Mouse (Mus musculus) midbrain, embryonic 16.5 days (tissue): ENCODE data around the gene Lgals4. TPM values are rescaled to one million over a fixed set of nuclear protein-coding genes. Genes with fewer than 3 reads are reported as not detected.

Experiments used
- ATAC-seq: fragments of 200-750 bp; cut with Nextera tagmentation; 2 replicates; pipeline ENCODE4 v1.8.0; 2017; ENCODE audit warnings: moderate TSS enrichment
- H3K27ac ChIP-seq: fragments of 300-500 bp; sonication (generic); 2 replicates; pipeline ENCODE4 v1.5.1; 2014; ENCODE audit warnings: mild to moderate bottlenecking, low read length, mixed read lengths
- H3K27me3 ChIP-seq: fragments of 300-500 bp; sonication (generic); 2 replicates; pipeline ENCODE4 v1.6.1; 2014; ENCODE audit warnings: low read depth, low read length, mixed read lengths; ENCODE audit not compliant: control insufficient read depth, insufficient read depth
- H3K36me3 ChIP-seq: fragments of 300-500 bp; sonication (generic); 2 replicates; pipeline ENCODE4 v1.6.1; 2014; ENCODE audit warnings: mild to moderate bottlenecking, low read length, moderate library complexity, mixed read lengths; ENCODE audit not compliant: control insufficient read depth, insufficient read depth
- H3K4me1 ChIP-seq: fragments of 300-500 bp; sonication (generic); 2 replicates; pipeline ENCODE4 v1.6.1; 2014; ENCODE audit warnings: mild to moderate bottlenecking, low read length, mixed read lengths; ENCODE audit not compliant: control insufficient read depth, insufficient read depth
- H3K4me2 ChIP-seq: fragments of 300-500 bp; sonication (generic); 2 replicates; pipeline ENCODE4 v1.6.1; 2014; ENCODE audit warnings: mild to moderate bottlenecking, low read length, mixed read lengths
- H3K4me3 ChIP-seq: fragments of 300-500 bp; sonication (generic); 2 replicates; pipeline ENCODE4 v1.5.1; 2014; ENCODE audit warnings: low read depth, mild to moderate bottlenecking, low read length, moderate library complexity, mixed read lengths
- H3K9ac ChIP-seq: fragments of 300-500 bp; sonication (generic); 2 replicates; pipeline ENCODE4 v1.6.1; 2014; ENCODE audit warnings: low read depth, low read length, mixed read lengths
- H3K9me3 ChIP-seq: fragments of 300-500 bp; sonication (generic); replicated peaks from 2 replicates; pipeline ENCODE4 v1.6.1; 2014; ENCODE audit warnings: mild to moderate bottlenecking, low read length, mixed read lengths; ENCODE audit not compliant: control insufficient read depth, poor library complexity, severe bottlenecking
- whole genome bisulfite sequencing: fragments of 180-500 bp; shearing (Covaris S2); extraction: QIAGEN DNeasy Blood & Tissue Kit; methylation state at CpG from one replicate; pipeline ENCODE4 v1.1.7; 2014; 5-methylcytosine and 5-hydroxymethylcytosine counted together
- polyA plus RNA-seq: library from polyadenylated mRNA; unstranded; fragments of >200 nt; fragmentation: Nextera tagmentation; extraction: Ambion mirVana; gene quantifications from 2 replicates; pipeline ENCODE4 v1.2.1, GENCODE M21; 2015

Lgals4 gene
- polyA plus RNA-seq, 1 experiment from 2014 or later: 5.9 TPM

DNA sequence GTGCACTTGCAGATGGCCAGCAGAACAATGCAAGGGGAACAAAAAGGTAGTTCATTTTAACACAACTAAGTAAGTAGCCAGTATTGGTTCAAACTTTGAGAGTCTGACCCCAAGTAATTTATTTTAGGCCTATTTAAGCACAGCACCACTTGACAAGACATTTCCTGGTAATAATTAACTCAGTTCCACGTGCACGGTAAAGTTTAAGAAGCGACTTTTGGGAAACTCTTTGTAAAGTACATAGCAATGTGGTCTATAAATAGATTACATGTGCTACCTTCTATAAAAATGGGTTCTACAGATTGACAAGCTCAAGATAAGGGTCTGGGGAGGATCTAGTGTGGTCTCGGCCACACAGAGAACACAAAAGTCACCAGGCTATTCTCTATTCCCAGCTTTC is 29.9 kb upstream of the Lgals4 start:
- Histone ChIP-seq H3K9ac (no peak overlapping the region), H3K4me1 (peaks cover 7% of the 10 kb centered on the region), H3K4me2 (no peak overlapping the region), H3K27me3 (no peaks in the 10 kb centered on the region), H3K27ac (no peak overlapping the region), H3K9me3 (no peaks in the 10 kb centered on the region), H3K36me3 (no peaks in the 10 kb centered on the region), H3K4me3 (no peak overlapping the region)
- ATAC-seq: no peak
- 74% methylated on average over 4 of the region's 4 CpGs for WGBS

DNA sequence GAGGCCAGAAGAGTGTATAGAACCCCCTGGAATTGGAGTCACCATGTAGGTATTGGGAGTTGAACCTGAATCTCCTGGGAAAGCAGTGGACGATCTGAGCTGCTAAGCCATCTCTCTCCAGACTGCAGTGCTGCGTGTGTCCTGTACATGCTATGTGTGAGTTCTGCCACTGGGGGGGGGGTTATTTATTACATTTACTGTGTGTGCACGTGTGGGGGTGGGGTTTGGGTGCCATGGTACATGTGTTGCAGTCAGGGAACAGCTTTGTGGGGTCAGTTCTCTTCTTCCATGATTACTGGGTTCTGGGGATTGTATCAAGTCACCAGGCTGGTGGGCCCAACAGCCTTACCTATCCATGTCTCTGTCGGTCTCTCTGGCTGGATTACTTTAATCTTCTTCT is 26.8 kb upstream of the Lgals4 start:
- Histone ChIP-seq H3K9ac (no peak overlapping the region), H3K4me2 (no peak overlapping the region), H3K9me3 (no peaks in the 10 kb centered on the region), H3K4me1 (peaks cover 11% of the 10 kb centered on the region), H3K27ac (no peak overlapping the region), H3K36me3 (no peaks in the 10 kb centered on the region), H3K27me3 (no peaks in the 10 kb centered on the region), H3K4me3 (no peak overlapping the region)
- no peak for ATAC-seq
- WGBS: 69% methylated on average over 4 of the region's 4 CpGs

DNA sequence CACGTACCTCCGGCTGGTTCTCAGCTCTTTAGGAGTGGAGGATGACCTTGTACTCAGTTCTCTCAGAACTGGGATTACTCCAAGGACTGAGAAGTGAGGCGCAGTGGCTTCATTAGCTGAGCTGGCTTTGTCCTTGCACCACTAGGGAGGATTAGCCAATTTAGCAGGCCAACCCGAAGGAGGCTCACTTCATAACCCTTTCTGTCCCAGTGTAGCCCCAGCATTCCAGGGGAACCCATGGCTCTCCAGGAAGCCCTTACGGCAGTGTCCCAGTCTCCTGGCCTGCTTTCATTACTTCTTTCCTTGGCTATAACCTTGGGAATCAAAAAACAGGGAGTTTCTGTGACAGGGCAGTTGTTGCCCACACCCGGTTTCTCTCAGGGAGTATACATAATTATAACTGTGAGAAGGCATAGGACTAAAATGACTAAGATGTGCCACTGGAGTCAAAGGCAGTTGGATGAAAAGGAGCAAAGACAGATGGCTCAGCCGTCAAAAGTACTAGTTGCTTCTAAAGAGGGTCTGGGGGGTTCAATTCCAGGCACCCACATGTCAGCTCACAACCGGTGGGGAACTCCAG is 25.9 kb upstream of the Lgals4 start:
- Histone ChIP-seq H3K27me3 (no peaks in the 10 kb centered on the region), H3K36me3 (no peaks in the 10 kb centered on the region), H3K4me1 (peaks cover 20% of the 10 kb centered on the region), H3K9ac (peak overlapping the region; percentile 85), H3K27ac (peak overlapping the region; percentile 98), H3K9me3 (no peaks in the 10 kb centered on the region), H3K4me2 (peak overlapping the region; percentile 96), H3K4me3 (peak overlapping the region; percentile 71)
- WGBS: 15% methylated on average over 6 of the region's 8 CpGs
- ATAC-seq: no peak

- WGBS: 3% methylated on average over 35 of the region's 35 CpGs
- peak within 1 kb of the TSS; percentile 96 for H3K4me2 ChIP-seq
- peak; percentile 0; the same call in 1 of the 2 replicates for ATAC-seq
These were observed 25.3 kb upstream of the Lgals4 start, which contains the start of gene Hnrnpl for GRCm38 (mm10) chr7:28808221-28808941. TSS of gene Hnrnpl (plus strand) at chr7:28808541.

DNA sequence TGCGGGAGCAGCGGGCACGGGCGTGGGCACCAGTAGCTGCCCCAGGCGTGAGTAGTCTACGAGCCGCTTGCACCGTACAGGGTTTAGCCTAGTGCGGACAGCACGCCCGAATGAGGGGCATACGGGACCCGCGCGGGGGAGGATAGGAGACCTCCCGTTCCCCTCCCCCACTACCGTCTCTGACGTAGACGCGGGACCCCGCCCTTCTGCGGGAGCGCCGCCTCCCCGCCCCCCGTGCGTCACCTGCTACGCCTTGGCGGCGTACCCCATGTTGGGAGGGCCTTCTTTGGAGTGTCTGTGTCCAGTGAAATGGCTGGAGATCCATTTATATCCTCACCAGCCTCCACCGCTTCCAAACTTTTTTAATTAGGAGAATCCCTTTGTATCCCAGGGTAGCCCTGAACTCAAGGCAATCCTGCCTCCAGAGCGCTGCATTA is 24.7 kb upstream of the Lgals4 start:
- Histone ChIP-seq H3K9me3 (no peaks in the 10 kb centered on the region), H3K36me3 (peaks cover 9% of the 10 kb centered on the region), H3K4me3 (peak overlapping the region; percentile 71), H3K9ac (peak overlapping the region; percentile 85), H3K27me3 (no peaks in the 10 kb centered on the region), H3K4me2 (peak overlapping the region; percentile 96), H3K4me1 (peaks cover 29% of the 10 kb centered on the region), H3K27ac (peak overlapping the region; percentile 98)
- WGBS: 0% methylated on average over 24 of the region's 32 CpGs
- ATAC-seq: peak; percentile 49

More at GRCm38 (mm10) chr7:28808221-28808941, 25.3 kb upstream of the Lgals4 start, which contains the start of gene Hnrnpl:
- H3K9ac ChIP-seq: peak within 1 kb of the TSS; percentile 85
- H3K36me3 ChIP-seq: peaks cover 3% of the 10 kb centered on the region
- H3K9me3 ChIP-seq: no peaks in the 10 kb centered on the region
- H3K27me3 ChIP-seq: no peaks in the 10 kb centered on the region
- peak within 1 kb of the TSS; percentile 98 for H3K27ac ChIP-seq
- H3K4me1 ChIP-seq: peaks cover 26% of the 10 kb centered on the region
- peak within 1 kb of the TSS; percentile 71 for H3K4me3 ChIP-seq

- peak overlapping the region; percentile 96 for H3K4me2 ChIP-seq
- H3K27ac ChIP-seq: peak overlapping the region; percentile 98
- H3K4me3 ChIP-seq: peak overlapping the region; percentile 71
- no peaks in the 10 kb centered on the region for H3K9me3 ChIP-seq
- peak; percentile 39 for ATAC-seq
- H3K4me1 ChIP-seq: peaks cover 29% of the 10 kb centered on the region
- H3K27me3 ChIP-seq: no peaks in the 10 kb centered on the region
- peak overlapping the region; percentile 85 for H3K9ac ChIP-seq
- under 1% methylated on average over 35 of the region's 35 CpGs for WGBS
- peaks cover 14% of the 10 kb centered on the region for H3K36me3 ChIP-seq
These were observed 24.1 kb upstream of the Lgals4 start for GRCm38 (mm10) chr7:28809401-28810089.

DNA sequence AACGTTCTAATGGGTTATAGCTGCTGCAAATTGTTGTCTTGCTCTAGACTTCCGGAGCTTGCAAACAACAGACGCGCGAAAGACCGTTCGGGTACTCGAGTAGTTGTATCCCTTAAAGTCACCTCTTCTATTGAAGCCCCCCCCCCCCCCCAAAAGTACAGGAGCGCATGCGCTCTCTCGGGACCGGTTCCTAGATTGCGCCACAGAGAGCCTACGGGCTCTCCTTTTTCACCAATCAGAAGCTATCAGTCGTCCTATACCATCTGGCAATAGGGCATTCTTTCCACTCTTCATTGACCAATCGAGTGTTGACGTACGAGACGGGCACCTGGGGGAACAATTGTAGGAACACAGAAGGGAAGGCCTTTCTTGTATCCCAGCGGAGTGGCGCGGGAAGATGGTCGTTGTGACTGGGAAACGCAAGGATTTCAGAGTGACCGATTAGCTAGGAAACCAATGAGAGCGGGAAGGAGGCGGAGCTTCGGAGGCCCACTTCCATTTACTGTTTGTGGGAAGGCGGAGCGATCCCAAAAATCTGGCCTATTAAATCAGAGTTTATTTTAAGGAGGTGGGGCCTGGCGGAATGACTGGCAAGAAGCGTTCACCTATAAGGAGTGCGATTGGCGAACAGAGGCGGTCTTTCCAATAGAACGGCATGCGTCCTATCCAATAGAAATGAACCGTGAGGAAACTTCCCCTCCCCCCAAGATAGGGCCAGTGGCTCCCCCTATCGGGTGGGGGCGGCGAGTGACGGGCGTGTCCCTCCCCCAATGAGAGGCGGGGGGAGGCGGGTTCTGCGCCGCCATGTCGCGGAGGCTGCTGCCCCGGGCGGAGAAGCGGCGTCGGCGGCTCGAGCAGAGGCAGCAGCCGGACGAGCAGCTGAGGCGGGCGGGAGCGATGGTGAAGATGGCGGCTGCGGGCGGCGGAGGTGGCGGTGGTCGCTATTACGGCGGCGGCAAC is 23.3 kb upstream of the Lgals4 start:
- H3K36me3 ChIP-seq: peaks cover 21% of the 10 kb centered on the region
- peaks cover 29% of the 10 kb centered on the region for H3K4me1 ChIP-seq
- no peaks in the 10 kb centered on the region for H3K27me3 ChIP-seq
- ATAC-seq: peak; percentile 93
- WGBS: under 1% methylated on average over 58 of the region's 70 CpGs
- H3K4me3 ChIP-seq: peak overlapping the region; percentile 87
- H3K9ac ChIP-seq: peak overlapping the region; percentile 92
- peak overlapping the region; percentile 99 for H3K27ac ChIP-seq
- peak overlapping the region; percentile 96 for H3K4me2 ChIP-seq
- H3K9me3 ChIP-seq: no peaks in the 10 kb centered on the region

- WGBS: under 1% methylated on average over 32 of the region's 40 CpGs
- H3K4me1 ChIP-seq: peaks cover 29% of the 10 kb centered on the region
These were observed 22.4 kb upstream of the Lgals4 start for GRCm38 (mm10) chr7:28811228-28811627.

More at GRCm38 (mm10) chr7:28811228-28811627, 22.4 kb upstream of the Lgals4 start:
- Histone ChIP-seq H3K4me2 (peak overlapping the region; percentile 84), H3K9ac (peak overlapping the region; percentile 92), H3K27me3 (no peaks in the 10 kb centered on the region), H3K36me3 (peaks cover 29% of the 10 kb centered on the region), H3K4me3 (peak overlapping the region; percentile 87), H3K27ac (peak overlapping the region; percentile 99), H3K9me3 (no peaks in the 10 kb centered on the region)
- ATAC-seq: peak; percentile 27
